Mouse (Mus musculus) WW6 (cell line): ENCODE data around the gene Rpl37a.
A peak's percentile ranks its signal among the peaks of the same experiment; 100 is the strongest.

Experiments used
- DNase-seq: peaks from one replicate; pipeline ENCODE4 v3.0.0-alpha.2; 2013; ENCODE audit warnings: low read depth, low spot score

Rpl37a gene

GRCm38 (mm10) chr1:72710753-72711653 lies at the start of gene Rpl37a:
Gene Rpl37a (plus strand): TSS chr1:72711290.
- DNase-seq, result peak; percentile 74

- no peak for DNase-seq
Measured at GRCm38 (mm10) chr1:72673070-72673469, 38.0 kb upstream of the Rpl37a start.

GRCm38 (mm10) chr1:72696256-72696655 lies 14.8 kb upstream of the Rpl37a start:
- DNase-seq, result peak; percentile 60

- no peak for DNase-seq
Measured at GRCm38 (mm10) chr1:72698651-72699050, 12.4 kb upstream of the Rpl37a start.

GRCm38 (mm10) chr1:72700479-72700878 lies 10.6 kb upstream of the Rpl37a start, which contains the start of gene Ankar:
Gene Ankar (minus strand): TSS chr1:72700579.
- DNase-seq, result no peak

- DNase-seq, result no peak
Measured at GRCm38 (mm10) chr1:72707525-72707924, 3.6 kb upstream of the Rpl37a start.

- DNase-seq, result no peak
Measured at GRCm38 (mm10) chr1:72711684-72712083, 594 bp downstream of the Rpl37a start.

GRCm38 (mm10) chr1:72714547-72714946 lies 3.5 kb downstream of the Rpl37a start:
- DNase-seq, result no peak

- no peak for DNase-seq
Measured at GRCm38 (mm10) chr1:72715065-72715464, 4.0 kb downstream of the Rpl37a start.

- DNase-seq, result no peak
Measured at GRCm38 (mm10) chr1:72715593-72716361, 4.7 kb downstream of the Rpl37a start.

GRCm38 (mm10) chr1:72716421-72716820 lies 5.3 kb downstream of the Rpl37a start:
- no peak for DNase-seq

- DNase-seq, result peak; percentile 60
Measured at GRCm38 (mm10) chr1:72716926-72717325, 5.8 kb downstream of the Rpl37a start.

- no peak for DNase-seq
Measured at GRCm38 (mm10) chr1:72717540-72717939, 6.5 kb downstream of the Rpl37a start.

- peak; percentile 56 for DNase-seq
Measured at GRCm38 (mm10) chr1:72718846-72719245, 7.8 kb downstream of the Rpl37a start.

- no peak for DNase-seq
Measured at GRCm38 (mm10) chr1:72720115-72720725, 9.1 kb downstream of the Rpl37a start.

GRCm38 (mm10) chr1:72722646-72723045 lies 11.6 kb downstream of the Rpl37a start:
- DNase-seq, result no peak

- no peak for DNase-seq
Measured at GRCm38 (mm10) chr1:72724354-72724753, 13.3 kb downstream of the Rpl37a start.

- no peak for DNase-seq
Measured at GRCm38 (mm10) chr1:72725941-72726340, 14.9 kb downstream of the Rpl37a start.

- DNase-seq, result no peak
Measured at GRCm38 (mm10) chr1:72728781-72729180, 17.7 kb downstream of the Rpl37a start.

GRCm38 (mm10) chr1:72730126-72730525 lies 19.0 kb downstream of the Rpl37a start:
- no peak for DNase-seq

GRCm38 (mm10) chr1:72733191-72733691 lies 22.2 kb downstream of the Rpl37a start:
- DNase-seq, result no peak
